Mouse (Mus musculus) NIH3T3 (cell line): ENCODE measurements around the gene Zfp81.
"Not testable (repeated sequence)": the region's sequence is repeated elsewhere in the genome, so short reads cannot be mapped to it uniquely, and the experiment has no call there.

Source experiments
- DNase-seq: peaks from one replicate; pipeline ENCODE4 v3.0.0-alpha.2; 2012; ENCODE audit warnings: low read depth

Zfp81 gene

DNA sequence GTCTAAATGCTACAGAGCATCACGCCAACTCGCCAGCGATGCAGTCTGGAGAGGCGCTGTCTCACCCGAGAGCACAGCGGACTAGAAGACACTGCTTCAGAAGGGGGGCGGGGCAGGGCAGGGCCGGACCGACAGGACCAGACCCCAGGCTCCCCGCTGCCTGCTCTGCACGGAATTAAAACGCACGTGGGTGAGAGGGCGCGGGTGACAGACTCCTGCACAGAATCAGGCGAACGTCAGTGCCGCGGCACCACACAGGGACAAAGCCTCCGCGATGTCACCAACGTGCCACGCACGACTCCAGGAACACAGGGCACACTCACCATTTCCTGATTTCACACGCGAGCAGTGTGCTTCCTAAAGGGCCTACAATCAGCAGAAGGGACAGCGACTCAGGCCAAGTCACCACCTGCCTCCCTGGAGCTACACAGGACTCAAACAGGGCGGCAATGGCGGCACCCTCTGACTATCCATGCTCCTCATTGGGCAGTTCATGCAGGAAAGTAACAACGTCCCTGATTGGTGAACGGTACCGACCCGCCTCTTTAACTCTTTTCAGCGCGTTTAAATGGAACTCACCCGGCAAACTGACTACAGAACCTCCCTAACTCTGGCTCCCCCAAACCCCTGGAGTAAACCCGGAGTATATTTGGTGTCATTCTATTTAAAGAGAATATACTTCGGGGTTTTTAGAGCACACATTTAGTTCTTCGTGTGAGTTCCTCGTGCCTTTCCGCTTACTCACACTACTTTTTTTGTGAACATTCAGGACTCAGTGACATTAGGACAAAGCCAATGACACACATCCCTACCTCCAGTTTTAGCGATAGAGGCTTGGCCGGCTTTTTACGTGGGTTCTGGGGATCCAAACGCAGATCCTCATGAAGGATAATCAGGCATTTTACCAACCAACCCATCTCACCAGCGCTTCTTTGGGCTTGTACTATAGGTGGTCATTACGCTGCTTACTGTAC lies at the start of gene Zfp81:
Zfp81 (minus strand) TSS at position 468 of the 974 bp plus-strand sequence.
- DNase-seq: peak; percentile 93

- DNase-seq: peak; percentile 96
These were observed 35.7 kb upstream of the Zfp81 start, which contains the start of gene Zfp101 for GRCm38 (mm10) chr17:33394182-33395034. Gene Zfp101 (minus strand): TSS chr17:33394641.

GRCm38 (mm10) chr17:33392271-33392670 lies 33.6 kb upstream of the Zfp81 start:
- no peak for DNase-seq

GRCm38 (mm10) chr17:33385705-33386104 lies 27.0 kb upstream of the Zfp81 start:
- no peak for DNase-seq

GRCm38 (mm10) chr17:33372795-33373194 lies 14.1 kb upstream of the Zfp81 start:
- no peak for DNase-seq

DNA sequence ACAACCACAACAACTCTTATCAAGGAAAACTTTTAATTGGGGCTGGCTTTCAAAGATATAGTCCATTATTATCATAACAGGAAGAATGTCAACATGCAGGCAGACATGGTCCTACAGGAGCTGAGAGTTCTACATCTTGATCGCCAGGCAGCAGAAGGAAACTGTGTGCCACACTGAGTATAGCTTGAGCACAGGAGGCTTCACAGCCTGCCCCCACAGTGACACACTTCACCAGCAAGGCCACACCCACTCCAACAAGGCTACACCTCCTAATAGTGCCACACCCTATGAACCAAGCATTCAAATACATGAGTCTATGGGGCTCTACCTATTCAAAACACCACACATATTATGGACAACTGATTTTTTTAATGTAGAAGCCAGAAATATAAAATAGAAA lies 5.7 kb downstream of the Zfp81 start:
- DNase-seq: no peak

- DNase-seq: not testable (repeated sequence)
These were observed 68.9 kb downstream of the Zfp81 start for GRCm38 (mm10) chr17:33289876-33290149.

DNA sequence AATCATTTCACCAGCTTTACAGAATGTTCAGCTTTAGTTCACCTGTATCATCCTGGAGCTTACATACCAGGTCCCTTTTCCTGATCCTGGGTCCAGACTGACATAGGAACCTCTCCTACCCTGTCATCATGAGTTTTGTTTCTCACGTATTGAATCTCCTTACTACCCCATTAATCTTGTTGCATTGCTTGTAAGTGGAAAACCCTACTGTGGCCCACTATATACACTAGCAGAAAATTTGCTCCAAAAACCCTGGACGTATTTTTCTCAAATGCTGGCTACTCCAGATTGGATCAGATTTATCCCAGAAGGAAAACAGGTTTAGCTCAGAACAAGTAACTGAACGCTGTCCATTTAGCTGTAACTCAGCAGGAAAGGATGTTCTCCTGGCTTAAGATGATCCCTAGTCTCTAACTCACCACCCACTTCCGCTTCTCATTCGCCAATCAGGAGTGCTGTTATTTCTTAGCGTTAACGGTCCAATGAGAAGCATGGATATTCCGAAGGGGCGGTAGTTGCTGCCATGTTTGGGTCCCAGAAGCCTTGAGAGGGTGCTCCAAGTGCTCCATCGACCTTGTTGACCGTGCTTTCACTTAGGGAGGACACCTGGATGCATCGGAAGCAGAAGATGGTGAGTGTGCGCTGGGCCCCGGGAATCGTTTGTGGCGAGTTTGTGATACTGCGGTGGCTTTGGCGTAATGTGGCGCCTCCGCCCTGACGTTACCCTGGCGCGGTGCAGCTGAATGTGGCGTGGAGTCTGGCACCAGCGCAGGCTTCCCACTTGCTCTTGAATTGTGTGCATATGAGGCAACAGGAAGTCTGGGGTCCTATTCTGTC lies 69.4 kb downstream of the Zfp81 start, which contains the start of gene Zfp955b:
Zfp955b (plus strand) TSS at position 506 of the 837 bp plus-strand sequence.
- DNase-seq: not testable (repeated sequence)
